Mouse (Mus musculus) E14TG2a.4 (cell line): ENCODE data around the gene Gmpr.

ENCODE experiments used
- H3K27me3 ChIP-seq: 2 replicates; pipeline ENCODE4 v1.6.1; 2014; ENCODE audit warnings: low read length, control low read depth; ENCODE audit not compliant: insufficient read depth
- H3K36me3 ChIP-seq: 2 replicates; pipeline ENCODE4 v1.6.1; 2014; ENCODE audit warnings: low read length, control low read depth; ENCODE audit not compliant: insufficient read depth
- H3K4me1 ChIP-seq: replicated peaks from 2 replicates; pipeline ENCODE4 v1.6.1; 2014; ENCODE audit warnings: low read depth, low read length, control low read depth
- H3K4me3 ChIP-seq: replicated peaks from 2 replicates; pipeline ENCODE4 v1.5.1; 2014; ENCODE audit warnings: mild to moderate bottlenecking, low read length
- H3K9me3 ChIP-seq: 2 replicates; pipeline ENCODE4 v1.6.1; 2014; ENCODE audit warnings: low read length, control low read depth
- CTCF ChIP-seq: conservative IDR thresholded peaks from 2 replicates; pipeline ENCODE4 v1.5.1; 2014; ENCODE audit warnings: low read length
- NANOG ChIP-seq: IDR thresholded peaks from 2 replicates; pipeline ENCODE4 v1.6.1; 2014; ENCODE audit warnings: borderline replicate concordance, low read length, mixed read lengths
- POU5F1 ChIP-seq: IDR thresholded peaks from 2 replicates; pipeline ENCODE4 v1.6.1; 2014; ENCODE audit warnings: low read length, borderline replicate concordance

Gene Gmpr

GRCm38 (mm10) chr13:45493846-45494245 lies 13.4 kb upstream of the Gmpr start:
- TF ChIP-seq CTCF (no peak), NANOG (no peak), POU5F1 (0 out of 2 replicates have a peak, but pooled peaks have one; percentile 20)
- H3K4me1 ChIP-seq = peaks cover 27% of the 10 kb centered on the region
- no peaks in the 10 kb centered on the region for H3K27me3 ChIP-seq
- no peaks in the 10 kb centered on the region for H3K9me3 ChIP-seq
- peak overlapping the region; percentile 73 for H3K4me3 ChIP-seq
- no peaks in the 10 kb centered on the region for H3K36me3 ChIP-seq

- no peaks in the 10 kb centered on the region for H3K9me3 ChIP-seq
- no peaks in the 10 kb centered on the region for H3K36me3 ChIP-seq
- H3K4me3 ChIP-seq = no peak overlapping the region
- peaks cover 5% of the 10 kb centered on the region; the same call in 1 of the 2 replicates for H3K27me3 ChIP-seq
- TF ChIP-seq POU5F1 (no peak), CTCF (no peak), NANOG (no peak)
- H3K4me1 ChIP-seq = peaks cover 7% of the 10 kb centered on the region
These were observed 8.6 kb upstream of the Gmpr start for GRCm38 (mm10) chr13:45498623-45499022.

- H3K9me3 ChIP-seq = no peaks in the 10 kb centered on the region
- no peaks in the 10 kb centered on the region for H3K36me3 ChIP-seq
- TF ChIP-seq NANOG = no peak
- no peak for TF ChIP-seq POU5F1
- TF ChIP-seq CTCF = no peak
- peaks cover 1% of the 10 kb centered on the region for H3K4me1 ChIP-seq
- H3K4me3 ChIP-seq = no peak overlapping the region
- H3K27me3 ChIP-seq = peaks cover 5% of the 10 kb centered on the region; the same call in 1 of the 2 replicates
These were observed 7.9 kb upstream of the Gmpr start for GRCm38 (mm10) chr13:45499391-45499790.

GRCm38 (mm10) chr13:45499906-45500305 lies 7.3 kb upstream of the Gmpr start:
- peaks cover 5% of the 10 kb centered on the region; the same call in 1 of the 2 replicates for H3K27me3 ChIP-seq
- no peaks in the 10 kb centered on the region for H3K36me3 ChIP-seq
- no peaks in the 10 kb centered on the region for H3K4me1 ChIP-seq
- no peak for TF ChIP-seq POU5F1
- no peak for TF ChIP-seq NANOG
- TF ChIP-seq CTCF = no peak
- no peaks in the 10 kb centered on the region for H3K9me3 ChIP-seq
- no peak overlapping the region for H3K4me3 ChIP-seq

GRCm38 (mm10) chr13:45502791-45503190 lies 4.5 kb upstream of the Gmpr start:
- TF ChIP-seq NANOG (no peak), POU5F1 (no peak), CTCF (no peak)
- Histone ChIP-seq H3K36me3 (no peaks in the 10 kb centered on the region), H3K27me3 (peaks cover 8% of the 10 kb centered on the region; the same call in 1 of the 2 replicates), H3K4me3 (no peak overlapping the region), H3K9me3 (no peaks in the 10 kb centered on the region), H3K4me1 (peaks cover 10% of the 10 kb centered on the region)

GRCm38 (mm10) chr13:45505546-45505945 lies 1.7 kb upstream of the Gmpr start:
- TF ChIP-seq NANOG (no peak), POU5F1 (no peak), CTCF (no peak)
- H3K36me3 ChIP-seq = no peaks in the 10 kb centered on the region
- H3K4me1 ChIP-seq = peaks cover 33% of the 10 kb centered on the region
- H3K27me3 ChIP-seq = peaks cover 12% of the 10 kb centered on the region; the same call in 1 of the 2 replicates
- no peak overlapping the region for H3K4me3 ChIP-seq
- H3K9me3 ChIP-seq = no peaks in the 10 kb centered on the region

- Histone ChIP-seq H3K36me3 (no peaks in the 10 kb centered on the region), H3K4me1 (peaks cover 63% of the 10 kb centered on the region), H3K27me3 (peaks cover 12% of the 10 kb centered on the region; the same call in 1 of the 2 replicates), H3K4me3 (peak overlapping the region; percentile 88), H3K9me3 (no peaks in the 10 kb centered on the region)
- TF ChIP-seq CTCF = no peak
- TF ChIP-seq NANOG = no peak
- no peak for TF ChIP-seq POU5F1
These were observed 1.3 kb downstream of the Gmpr start for GRCm38 (mm10) chr13:45508495-45508894.

GRCm38 (mm10) chr13:45509366-45509765 lies 2.1 kb downstream of the Gmpr start:
- no peaks in the 10 kb centered on the region for H3K36me3 ChIP-seq
- no peaks in the 10 kb centered on the region for H3K9me3 ChIP-seq
- H3K4me3 ChIP-seq = no peak overlapping the region
- H3K4me1 ChIP-seq = peaks cover 69% of the 10 kb centered on the region
- no peak for TF ChIP-seq NANOG
- no peak for TF ChIP-seq POU5F1
- no peak for TF ChIP-seq CTCF
- H3K27me3 ChIP-seq = peaks cover 12% of the 10 kb centered on the region; the same call in 1 of the 2 replicates
